Mouse (Mus musculus) bone marrow, adult 2 months (tissue): ENCODE results near the gene Dusp10.

Source experiments
- CTCF ChIP-seq: fragments of 200-500 bp; IDR thresholded peaks from 2 replicates; pipeline ENCODE4 v1.5.1; 2011; ENCODE audit warnings: low read length, control low read depth; ENCODE audit not compliant: control insufficient read depth, insufficient read depth
- POLR2A ChIP-seq: fragments of 200-500 bp; IDR thresholded peaks from 2 replicates; pipeline ENCODE4 v1.6.1; 2011; ENCODE audit warnings: low read depth, mild to moderate bottlenecking, control low read depth, low read length, borderline replicate concordance; ENCODE audit not compliant: control insufficient read depth

DNA sequence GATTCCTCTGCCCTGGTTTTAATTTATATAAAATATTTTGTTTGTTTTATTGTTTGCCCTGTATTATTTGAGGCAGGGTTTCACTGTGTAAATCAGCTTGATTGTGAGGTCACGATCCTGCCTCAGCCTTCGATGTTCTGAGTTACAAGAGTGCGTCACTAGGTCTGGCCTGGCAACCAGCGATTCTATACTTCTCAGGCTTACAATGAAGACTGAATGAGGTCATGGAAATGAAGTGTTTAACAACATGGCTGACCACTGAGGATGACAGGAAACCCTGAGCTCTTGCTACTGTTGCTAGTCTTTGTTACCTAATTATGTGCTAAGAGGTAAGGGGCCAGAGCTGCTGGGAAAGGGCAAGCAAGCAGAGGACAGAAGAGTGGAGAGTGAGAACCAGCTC, at the start of gene Dusp10:
- TF ChIP-seq CTCF = no peak
- TF ChIP-seq POLR2A = no peak
